Mouse (Mus musculus) gastrocnemius, postnatal 36 days (tissue): Measurements from ENCODE around the gene Asphd2. TPM values are rescaled to one million over a fixed set of nuclear protein-coding genes. Genes with fewer than 3 reads are reported as not detected.

Source experiments
- DNase-seq, 2 experiments: peaks; one replicate each; pipeline ENCODE4 v3.0.0; 2022
- intact Hi-C: fragments of 180-260 bp; cut with DNase I; formaldehyde crosslinking; loops from one replicate; pipeline ENCODE4 v1.15.1; 2025
- total RNA-seq, 2 experiments: library from RNA; stranded (reverse); gene quantifications; 2 replicates each; pipeline ENCODE4 v1.2.3; 2021

Gene Asphd2
- total RNA-seq, 2 experiments from 2014 or later = 0.36 to 0.74 TPM

DNA sequence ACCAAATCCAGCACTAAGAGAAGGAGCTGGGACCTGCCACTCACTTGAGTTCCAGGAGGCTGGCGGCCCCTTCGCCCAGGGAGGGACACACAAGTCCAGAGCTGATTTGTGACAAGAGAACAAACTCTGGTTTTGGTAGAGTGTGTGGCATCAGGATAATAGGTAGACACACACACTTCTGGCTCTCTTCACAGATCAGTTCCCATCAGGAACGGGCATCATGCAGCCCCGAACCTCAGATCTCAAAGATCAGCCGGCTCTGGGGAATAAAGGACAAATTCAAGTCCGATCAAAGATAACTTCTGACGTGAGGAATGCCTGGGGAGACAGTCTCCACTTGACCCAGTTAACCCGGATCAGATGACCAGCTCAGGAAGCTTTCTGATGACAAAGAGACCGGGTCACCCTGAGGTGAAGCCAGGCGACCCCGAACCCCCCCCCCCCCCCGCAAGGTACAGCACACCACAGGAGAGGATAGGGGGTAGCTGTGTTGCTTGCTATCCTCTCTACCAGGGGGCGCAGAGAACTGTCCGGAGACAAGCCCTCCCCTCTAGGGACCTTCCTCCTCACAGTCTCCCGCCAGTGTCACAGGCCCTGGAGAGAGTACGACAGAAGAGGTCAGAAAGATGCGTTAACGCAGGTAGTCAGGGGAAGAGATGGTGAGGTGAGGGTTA is 788 bp downstream of the Asphd2 start:
- intact Hi-C loops = loop anchor here (10.0 kb wide), 1 partner anchor 1089 kb away; no protein-coding TSS in a partner anchor

DNA sequence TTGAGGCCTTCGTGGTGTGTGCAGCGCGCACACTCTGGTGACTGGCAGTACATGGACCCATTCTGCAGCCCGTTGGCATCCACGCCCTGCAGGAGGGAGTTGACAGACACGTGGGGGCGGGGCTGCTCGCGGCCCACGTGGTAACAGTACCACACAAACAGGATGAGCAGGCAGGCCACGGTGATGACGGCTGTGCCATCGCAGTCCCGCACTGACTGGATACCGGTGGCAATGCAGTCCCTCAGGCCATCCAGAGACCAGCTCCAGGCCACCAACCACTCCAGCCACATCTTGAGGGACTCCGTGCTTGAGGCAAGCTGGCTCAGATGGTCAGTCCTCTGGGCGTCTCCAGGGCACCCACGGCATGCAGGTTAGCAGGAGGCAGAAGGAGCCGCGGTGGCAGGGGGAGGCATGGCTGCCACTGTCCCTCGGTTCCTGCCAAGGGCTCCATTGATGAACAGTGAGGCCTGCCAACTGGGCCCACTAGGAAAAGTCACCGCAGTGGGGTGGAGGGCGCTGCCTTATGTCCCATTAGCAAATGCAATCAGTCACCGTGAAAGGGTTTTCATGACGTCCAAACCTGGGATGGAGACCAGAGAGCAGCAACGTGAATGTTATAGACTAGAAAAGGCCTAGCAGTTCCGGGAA is 2.9 kb downstream of the Asphd2 start:
- no peak for DNase-seq
- intact Hi-C loops = loop anchor here (10.0 kb wide), 1 partner anchor 1087 kb away; no protein-coding TSS in a partner anchor

More for the DNA sequence above, 788 bp downstream of the Asphd2 start:
- DNase-seq = no peak

DNA sequence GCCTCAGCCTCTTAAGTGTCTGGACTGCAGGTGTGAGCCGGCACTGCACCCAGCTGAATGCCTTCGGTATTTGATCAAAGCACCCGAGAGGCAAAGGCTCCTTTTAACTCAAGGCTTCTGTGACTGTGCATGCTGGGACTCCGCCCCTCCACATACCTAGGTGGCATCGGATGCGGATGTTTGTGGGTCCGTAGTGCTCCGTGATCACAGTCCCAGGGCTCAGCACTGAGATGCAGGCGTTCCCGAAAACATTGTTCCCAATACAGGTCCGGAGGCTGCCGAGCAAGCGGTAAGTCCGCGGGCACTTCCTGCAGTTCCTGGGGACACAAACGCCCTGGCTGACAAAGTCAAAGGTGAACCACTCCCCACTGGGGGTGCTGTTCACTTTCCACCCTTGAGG is 3.7 kb downstream of the Asphd2 start:
- no peak for DNase-seq
- intact Hi-C loops = loop anchor here (10.0 kb wide), 1 partner anchor 1086 kb away; no protein-coding TSS in a partner anchor

DNA sequence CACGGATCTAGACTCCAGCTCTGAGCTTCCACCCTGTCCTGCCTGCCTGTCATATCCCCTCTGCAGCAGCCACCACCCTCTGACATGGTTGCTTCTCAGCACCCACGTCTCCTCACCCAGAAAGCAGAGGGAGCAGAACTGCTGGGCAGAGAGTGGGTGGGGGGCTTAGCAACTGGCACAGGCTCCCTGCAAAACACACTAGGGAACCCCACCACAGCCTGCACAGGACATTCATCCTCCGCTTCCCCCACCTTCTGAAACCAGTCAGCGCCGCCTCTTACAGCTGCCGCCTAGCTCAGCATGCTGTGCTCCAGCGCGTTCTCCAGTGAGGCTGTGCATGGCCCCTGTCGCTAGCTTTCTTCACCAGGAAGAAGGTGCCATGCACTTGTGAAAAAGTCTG is 5.3 kb downstream of the Asphd2 start:
- intact Hi-C loops = no loop called here
- DNase-seq = no peak

DNA sequence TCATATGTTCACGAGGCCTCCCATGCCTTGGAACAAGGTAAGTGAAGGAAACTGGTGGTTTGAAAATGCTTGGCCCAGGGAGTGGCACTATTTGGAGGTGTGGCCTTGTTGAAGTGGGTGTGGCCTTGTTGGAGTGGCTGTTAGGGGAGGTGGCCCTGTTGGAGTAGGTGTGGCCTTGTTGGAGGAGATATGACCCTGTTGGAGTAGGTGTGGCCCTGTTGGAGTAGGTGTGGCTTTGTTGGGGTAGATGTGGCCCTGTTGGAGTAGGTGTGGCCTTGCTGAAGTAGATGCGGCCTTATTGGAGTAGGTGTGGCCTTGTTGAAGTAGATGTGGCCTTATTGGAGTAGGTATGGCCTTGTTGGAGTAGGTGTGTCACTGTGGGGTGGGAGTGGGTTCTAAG is 8.7 kb downstream of the Asphd2 start:
- DNase-seq = no peak

DNA sequence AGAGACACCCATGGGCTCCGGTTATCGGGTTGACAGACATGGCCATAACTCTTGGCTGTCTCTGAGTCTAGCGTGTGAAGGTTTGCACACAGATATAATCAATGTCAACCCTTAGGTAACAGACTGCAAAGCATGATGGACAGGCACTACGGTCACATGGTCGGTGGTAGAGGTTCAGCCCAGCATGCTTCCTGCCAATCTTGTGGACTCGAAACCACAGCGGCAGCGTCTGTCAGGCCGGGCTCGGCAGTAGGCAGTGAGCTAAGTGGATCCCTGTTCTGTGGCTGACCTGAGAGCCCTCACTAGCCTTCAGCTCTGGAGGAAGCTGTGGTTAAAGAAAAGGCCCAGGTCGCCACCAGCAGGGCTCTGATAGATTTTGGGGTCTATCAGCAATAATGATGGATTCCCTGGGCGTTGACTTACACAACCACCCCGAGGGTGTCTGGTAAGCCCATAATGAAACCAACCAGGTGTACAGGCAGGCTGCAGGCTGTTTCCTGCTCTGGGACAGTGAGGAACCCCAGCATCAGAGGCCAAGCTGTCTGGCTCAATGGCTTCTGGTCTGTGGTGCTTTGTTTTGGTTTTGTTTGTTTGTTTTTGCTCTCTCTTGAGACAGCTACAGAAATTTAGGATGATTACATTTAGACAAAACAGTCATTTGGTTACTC is 9.7 kb downstream of the Asphd2 start:
- DNase-seq = no peak
- intact Hi-C loops = no loop called here

More for the DNA sequence above, 8.7 kb downstream of the Asphd2 start:
- intact Hi-C loops = no loop called here

DNA sequence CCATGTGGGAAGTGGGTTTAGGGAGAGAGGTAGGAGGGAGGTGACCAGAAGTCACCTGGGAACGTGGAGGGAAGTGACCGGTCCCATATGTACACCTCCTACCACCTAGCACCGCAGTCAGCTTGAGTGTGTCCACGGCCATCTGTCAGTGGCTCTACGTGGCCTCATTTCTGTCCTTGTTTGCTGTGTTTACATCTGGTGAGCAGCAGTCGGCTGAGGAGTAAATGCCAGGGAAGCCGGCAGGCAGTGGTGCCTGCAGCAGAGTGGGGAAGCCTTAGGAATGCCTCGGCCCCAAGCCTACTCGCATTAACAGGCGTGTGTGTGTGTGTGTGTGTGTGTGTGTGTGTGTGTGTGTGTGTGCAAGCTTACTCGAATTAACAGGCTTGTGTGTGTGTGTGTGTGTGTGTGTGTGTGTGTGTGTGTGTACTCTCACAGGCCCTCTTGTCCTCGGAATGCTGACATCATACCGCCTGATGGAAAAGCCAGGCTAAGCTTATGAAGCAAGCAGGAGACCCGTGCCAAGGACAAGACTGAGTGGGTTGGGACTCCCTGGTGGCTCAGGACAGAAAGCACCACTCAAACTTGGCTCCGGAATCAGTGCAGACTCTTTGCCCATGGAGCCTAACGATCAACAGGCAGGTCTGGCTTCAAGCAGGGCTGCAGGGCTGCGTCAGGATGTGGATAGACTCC is 11.9 kb downstream of the Asphd2 start:
- DNase-seq = peak; percentile 27 to 57
- intact Hi-C loops = no loop called here

DNA sequence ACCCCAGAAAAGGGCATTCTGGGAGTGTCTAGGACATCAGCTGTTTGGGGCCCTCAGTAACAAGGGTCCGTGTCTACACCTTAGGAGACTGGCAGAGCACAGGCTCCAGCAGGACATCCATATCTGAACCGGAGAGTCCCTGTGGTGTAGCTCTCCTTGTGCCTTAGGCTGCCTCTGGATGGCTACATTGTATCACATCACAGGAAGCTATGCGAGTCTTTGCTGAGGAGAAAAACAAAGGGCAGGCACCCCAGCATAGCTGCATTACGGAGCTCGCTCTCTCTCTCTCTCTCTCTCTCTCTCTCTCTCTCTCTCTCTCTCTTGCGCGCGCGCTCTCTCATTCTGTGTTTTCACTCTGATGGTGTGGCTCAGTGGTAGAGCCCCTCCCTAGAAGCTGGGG is 12.6 kb downstream of the Asphd2 start:
- no peak for DNase-seq
- intact Hi-C loops = no loop called here

DNA sequence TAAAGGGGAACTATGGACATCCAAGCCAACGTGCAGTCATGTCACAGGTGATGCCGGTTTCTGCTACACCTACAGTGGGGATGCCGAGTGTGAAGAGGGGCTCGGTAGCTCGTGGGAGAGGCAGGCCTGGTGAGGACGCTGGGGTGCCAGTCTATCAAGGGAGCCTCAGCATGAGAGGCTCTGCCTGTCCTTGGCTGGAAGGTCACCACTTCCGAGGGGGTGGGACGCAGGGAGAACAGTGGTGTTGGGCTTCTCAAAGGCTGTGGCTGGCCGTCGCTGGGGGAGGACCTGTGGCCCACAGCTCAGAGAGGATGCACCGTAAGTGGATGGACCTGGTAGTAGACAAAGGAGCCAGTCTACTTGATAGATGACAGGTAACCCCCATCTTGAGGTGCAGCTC is 13.5 kb downstream of the Asphd2 start:
- intact Hi-C loops = no loop called here
- no peak for DNase-seq

DNA sequence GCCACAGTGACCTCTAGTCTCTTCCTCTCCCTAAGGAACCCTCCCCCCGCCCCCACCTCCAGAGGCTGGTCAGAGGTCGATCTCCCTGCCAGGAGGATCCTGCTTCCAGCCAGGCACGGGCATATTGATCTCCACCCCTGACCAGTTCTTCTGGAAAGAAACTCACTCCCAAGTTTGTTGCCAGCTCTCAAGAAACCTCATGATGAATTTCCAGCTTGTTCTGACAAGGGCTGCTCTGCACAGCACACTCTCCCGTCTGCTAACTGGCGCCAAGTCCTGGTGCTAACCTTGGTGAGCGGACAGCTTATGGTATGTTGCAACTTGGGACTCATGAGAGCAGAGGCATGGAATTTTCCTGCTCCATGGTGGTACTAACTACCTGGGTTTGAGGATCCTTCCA is 15.9 kb downstream of the Asphd2 start:
- DNase-seq = no peak
- intact Hi-C loops = no loop called here

DNA sequence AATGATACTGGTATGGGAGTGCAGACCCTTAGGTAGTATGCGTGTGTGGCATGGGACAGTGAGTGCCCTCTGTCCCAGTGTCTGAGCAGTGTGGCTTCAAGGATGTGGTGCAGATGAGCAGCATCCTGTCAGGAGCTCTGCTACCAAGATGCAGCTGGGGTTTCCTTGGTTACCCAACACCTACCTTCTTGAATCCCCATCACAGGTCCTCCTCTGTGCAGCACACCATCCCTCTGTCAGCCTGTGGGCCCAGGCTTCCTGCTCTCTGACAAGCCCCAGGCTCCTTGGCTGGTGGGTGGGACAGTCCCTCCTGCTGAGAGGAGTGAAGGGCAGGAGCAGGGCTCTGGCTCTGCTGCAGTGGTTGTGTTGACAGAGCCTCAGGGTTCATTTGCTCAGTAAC is 17.3 kb downstream of the Asphd2 start:
- intact Hi-C loops = no loop called here

DNA sequence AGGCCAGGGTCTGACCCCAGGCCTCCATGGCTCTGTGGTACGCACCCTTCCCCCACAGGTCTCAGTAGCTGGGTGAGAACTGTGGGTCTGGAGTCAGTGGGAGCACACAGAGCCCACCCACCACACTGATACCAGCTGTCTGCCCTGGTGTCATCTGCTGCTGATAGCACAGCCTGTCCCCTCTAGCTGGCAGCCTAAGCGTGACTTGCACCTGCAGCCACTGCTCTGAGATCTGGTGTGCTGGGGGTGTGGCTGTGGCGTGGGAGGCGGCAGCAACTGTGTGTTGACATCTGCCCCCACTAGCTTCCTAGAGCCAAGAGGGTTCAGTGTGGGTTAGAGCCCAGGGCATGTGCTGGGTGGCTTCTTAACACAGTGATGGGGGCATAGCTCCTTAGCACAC is 18.6 kb downstream of the Asphd2 start:
- intact Hi-C loops = no loop called here
- no peak for DNase-seq

More for the DNA sequence above, 17.3 kb downstream of the Asphd2 start:
- DNase-seq = no peak

DNA sequence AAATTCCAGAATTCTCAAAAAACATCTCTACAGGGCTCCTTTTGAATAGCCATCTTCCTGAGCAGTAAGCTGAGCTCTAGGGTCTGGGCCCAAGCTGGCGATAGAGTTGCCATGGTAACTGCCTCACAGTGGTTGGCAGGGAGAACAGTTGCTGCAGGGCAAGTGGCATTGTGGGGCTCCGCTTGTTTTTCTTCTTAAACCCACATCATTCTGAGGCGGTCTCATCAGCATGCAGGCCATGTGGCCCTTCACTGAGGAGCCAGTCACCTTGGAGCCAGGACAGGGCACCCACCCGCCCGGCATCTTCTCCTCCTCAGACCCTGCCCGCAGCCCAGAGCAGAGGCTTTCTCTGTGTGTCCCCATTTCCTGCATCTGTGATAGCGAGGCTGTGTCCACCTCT is 22.7 kb downstream of the Asphd2 start:
- intact Hi-C loops = no loop called here

DNA sequence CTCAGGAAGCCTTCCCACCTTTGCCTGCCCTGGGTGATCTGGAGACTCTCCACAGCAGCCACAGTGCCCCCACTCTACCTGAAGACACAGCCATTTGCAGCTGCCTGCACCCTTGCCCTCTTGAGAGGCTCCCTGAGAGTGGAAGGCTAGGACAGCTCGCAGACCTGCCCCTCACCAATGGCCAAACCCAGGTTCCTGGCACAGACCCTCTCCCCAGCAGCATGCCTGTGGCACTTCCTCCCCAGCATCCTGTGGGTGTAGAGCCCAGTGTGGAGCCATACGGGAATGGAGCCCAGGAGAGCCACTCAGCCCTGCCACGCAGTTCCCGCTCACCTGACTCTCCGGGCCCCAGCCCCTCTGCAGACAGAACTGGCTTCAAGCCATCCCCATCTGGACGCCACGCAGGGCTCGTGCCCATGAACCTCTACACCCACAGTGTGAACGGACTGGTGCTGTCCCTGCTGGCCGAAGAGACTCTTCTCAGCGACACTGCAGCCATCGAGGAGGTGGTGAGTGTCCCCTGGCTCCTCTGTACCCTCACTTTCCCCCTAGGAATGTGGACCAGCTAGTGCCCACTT is 24.3 kb downstream of the Asphd2 start:
- intact Hi-C loops = no loop called here
- DNase-seq = no peak

More for the DNA sequence above, 22.7 kb downstream of the Asphd2 start:
- DNase-seq = no peak

DNA sequence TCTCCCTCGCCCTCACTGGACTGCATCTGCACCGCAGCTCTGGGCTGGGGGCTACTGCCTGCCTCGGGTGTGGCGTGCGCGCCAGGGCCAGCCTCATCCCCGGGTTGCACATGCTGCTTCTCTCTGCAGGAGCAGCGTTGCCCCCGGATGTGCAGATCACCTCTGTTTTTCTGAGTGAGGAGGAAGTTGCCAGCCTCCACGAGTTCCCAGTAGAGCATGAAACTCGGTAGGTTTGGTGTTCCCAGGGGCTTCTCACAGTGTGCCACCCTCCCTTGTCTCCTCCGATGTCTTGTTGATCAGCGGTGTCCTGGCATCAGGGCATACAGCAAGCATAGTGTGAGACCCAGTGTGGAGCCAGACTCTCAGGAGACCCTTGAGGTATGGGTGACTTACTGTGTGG is 25.3 kb downstream of the Asphd2 start:
- intact Hi-C loops = no loop called here
- DNase-seq = no peak

DNA sequence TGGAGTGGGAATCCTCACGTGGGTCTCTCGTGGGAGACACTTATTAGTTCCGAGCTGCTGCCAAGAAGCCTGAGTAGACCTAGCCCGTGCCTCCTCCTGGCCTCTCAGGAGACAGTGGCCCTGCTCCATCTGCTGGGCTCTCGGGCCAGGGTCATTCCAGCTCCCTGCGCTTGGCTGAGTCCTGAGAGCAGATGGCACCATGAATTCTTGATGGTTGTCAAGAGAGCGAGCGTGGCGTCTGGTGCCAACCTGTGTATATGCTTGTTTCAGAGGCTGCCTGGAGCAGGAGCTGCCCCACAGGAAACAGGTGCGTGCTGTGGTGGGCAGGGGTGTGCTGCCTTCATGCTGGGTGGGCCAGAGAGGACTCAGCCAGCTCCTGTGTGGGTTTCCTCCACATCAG is 26.0 kb downstream of the Asphd2 start:
- DNase-seq = no peak
- intact Hi-C loops = no loop called here

DNA sequence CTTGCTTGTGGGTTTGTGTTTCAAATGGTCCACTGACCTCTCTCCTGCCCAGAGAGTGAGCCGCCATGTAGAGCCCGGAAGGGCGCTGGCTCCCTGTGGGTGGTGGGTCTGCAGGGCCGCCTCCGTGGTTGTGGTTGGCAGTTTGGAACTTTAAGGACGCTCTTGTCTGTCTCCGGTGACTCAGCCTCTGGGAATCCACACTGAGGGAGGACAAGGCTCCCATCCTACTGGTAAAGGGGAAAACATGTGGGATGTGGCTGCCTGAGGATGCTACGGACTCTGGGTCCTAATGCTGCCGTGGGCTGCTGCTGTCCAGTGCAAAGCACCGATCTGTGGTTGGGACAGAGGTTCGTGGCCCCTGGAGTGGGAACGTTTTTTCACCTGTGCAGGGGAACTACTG is 26.7 kb downstream of the Asphd2 start:
- DNase-seq = no peak
- intact Hi-C loops = no loop called here

DNA sequence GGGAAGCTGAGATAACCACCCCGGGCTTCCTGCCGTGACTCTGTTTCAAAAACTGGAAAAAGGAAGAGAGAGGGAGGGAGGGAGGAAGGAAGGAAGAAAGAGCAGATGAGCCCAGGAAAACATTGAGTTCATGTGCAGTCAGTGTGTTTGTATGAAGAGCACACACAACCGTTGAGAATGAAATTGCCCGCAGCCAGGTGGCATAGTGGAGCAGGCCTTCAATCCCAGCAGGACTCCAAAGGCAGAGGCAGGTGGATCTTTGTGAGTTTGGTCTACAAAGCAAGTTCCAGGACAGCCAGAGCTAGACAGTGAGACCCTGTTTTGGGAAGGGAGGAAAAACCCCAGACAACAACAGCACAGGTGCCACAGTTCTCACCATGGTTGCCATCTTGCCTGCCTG is 27.3 kb downstream of the Asphd2 start:
- no peak for DNase-seq
- intact Hi-C loops = no loop called here

DNA sequence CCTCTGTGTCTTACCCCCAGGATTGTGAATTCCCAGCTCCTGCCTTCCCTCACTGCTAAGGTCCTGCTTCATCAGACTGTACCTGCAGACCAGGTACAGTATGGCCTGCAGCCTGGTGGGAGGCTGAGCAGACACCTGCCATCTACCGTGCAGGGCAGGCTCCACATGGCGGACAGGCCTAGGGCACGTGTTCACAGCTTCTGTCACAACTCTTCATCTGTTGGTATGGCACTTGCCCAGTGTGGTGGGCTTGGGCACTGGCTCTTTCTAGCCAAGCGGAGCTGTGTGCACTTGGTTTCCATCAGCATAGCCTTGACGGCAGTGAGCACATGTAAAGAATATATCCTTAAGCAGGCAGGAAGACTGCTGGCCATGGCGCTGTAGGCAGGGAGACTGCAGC is 27.8 kb downstream of the Asphd2 start:
- intact Hi-C loops = no loop called here

DNA sequence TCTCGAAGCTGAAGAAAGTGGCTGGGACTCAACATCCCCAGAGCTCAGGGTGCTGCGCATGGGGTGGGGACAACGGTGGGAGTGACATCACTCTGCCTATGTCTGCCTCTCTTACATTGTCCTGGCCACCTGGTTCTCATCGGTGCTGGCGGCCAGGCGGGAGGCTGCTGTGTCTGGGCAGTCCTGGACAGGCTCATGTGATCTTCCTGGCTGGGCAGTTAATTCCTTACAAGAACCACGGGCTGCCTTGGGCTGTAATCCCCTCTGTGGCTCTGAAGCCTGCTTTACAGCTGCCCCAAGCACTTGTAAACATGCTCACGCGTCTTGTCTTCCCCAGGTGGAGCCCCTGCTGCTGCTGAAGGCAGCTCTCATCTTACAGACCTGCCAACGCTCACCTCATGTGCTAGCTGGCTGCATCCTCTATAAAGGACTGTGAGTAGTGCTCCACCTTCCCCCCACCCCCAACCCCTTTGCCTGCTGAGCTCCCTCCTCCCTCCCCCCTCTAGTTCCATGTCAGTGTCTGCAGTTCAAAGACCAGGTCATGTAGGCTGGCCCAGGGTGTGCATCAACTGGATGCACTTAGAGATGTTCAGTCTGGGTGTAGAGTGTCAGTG is 30.4 kb downstream of the Asphd2 start:
- intact Hi-C loops = no loop called here
- no peak for DNase-seq

More for the DNA sequence above, 27.8 kb downstream of the Asphd2 start:
- no peak for DNase-seq
